Mouse (Mus musculus): Measurements from ENCODE around the gene Galk2. TPM values are rescaled to one million over a fixed set of nuclear protein-coding genes. Genes with fewer than 3 reads are reported as not detected.

Galk2 gene
- polyA plus RNA-seq, 1 experiment from 2014 or later = 33.4 TPM

- Histone ChIP-seq H3K4me2 (ENCODE audit: low read depth, low read length) (no peak overlapping the region), H3K27me3 (ENCODE audit: control insufficient read depth, insufficient read depth, low read length) (no peaks in the 10 kb centered on the region), H3K4me3 (ENCODE audit: low read depth, low read length) (no peak overlapping the region), H3K36me3 (ENCODE audit: control insufficient read depth, insufficient read depth, low read length) (no peaks in the 10 kb centered on the region), H3K9me3 (ENCODE audit: control insufficient read depth, low read length) (no peaks in the 10 kb centered on the region), H3K27ac (ENCODE audit: low read depth, low read length) (no peak overlapping the region), H3K9ac (replicated peaks; ENCODE audit: low read depth, low read length) (no peak overlapping the region), H3K4me1 (ENCODE audit: control insufficient read depth, insufficient read depth, low read length) (no peaks in the 10 kb centered on the region)
- 92% methylated on average over 3 of the region's 3 CpGs for WGBS
- ATAC-seq (ENCODE audit: low read depth) = no peak
Measured at GRCm38 (mm10) chr2:125929396-125929795, 70.5 kb downstream of the Galk2 start.

GRCm38 (mm10) chr2:125929872-125930271 is 71.0 kb downstream of the Galk2 start:
- Histone ChIP-seq H3K27me3 (ENCODE audit: control insufficient read depth, insufficient read depth, low read length) (no peaks in the 10 kb centered on the region), H3K36me3 (ENCODE audit: control insufficient read depth, insufficient read depth, low read length) (no peaks in the 10 kb centered on the region), H3K27ac (ENCODE audit: low read depth, low read length) (no peak overlapping the region), H3K9me3 (ENCODE audit: control insufficient read depth, low read length) (no peaks in the 10 kb centered on the region), H3K4me2 (ENCODE audit: low read depth, low read length) (no peak overlapping the region), H3K4me3 (ENCODE audit: low read depth, low read length) (no peak overlapping the region), H3K4me1 (ENCODE audit: control insufficient read depth, insufficient read depth, low read length) (no peaks in the 10 kb centered on the region), H3K9ac (replicated peaks; ENCODE audit: low read depth, low read length) (no peak overlapping the region)
- 84% methylated on average over 2 of the region's 2 CpGs for WGBS
- no peak for ATAC-seq (ENCODE audit: low read depth)

GRCm38 (mm10) chr2:125931193-125931592 is 72.3 kb downstream of the Galk2 start:
- Histone ChIP-seq H3K4me2 (ENCODE audit: low read depth, low read length) (no peak overlapping the region), H3K4me3 (ENCODE audit: low read depth, low read length) (no peak overlapping the region), H3K27me3 (ENCODE audit: control insufficient read depth, insufficient read depth, low read length) (no peaks in the 10 kb centered on the region), H3K9me3 (ENCODE audit: control insufficient read depth, low read length) (no peaks in the 10 kb centered on the region), H3K9ac (replicated peaks; ENCODE audit: low read depth, low read length) (no peak overlapping the region), H3K36me3 (ENCODE audit: control insufficient read depth, insufficient read depth, low read length) (no peaks in the 10 kb centered on the region), H3K4me1 (ENCODE audit: control insufficient read depth, insufficient read depth, low read length) (no peaks in the 10 kb centered on the region), H3K27ac (ENCODE audit: low read depth, low read length) (no peak overlapping the region)
- no peak for ATAC-seq (ENCODE audit: low read depth)
- WGBS = 30% methylated on average over 5 of the region's 5 CpGs

- H3K4me1 ChIP-seq (ENCODE audit: control insufficient read depth, insufficient read depth, low read length) = no peaks in the 10 kb centered on the region
Measured at GRCm38 (mm10) chr2:125932734-125933133, 73.8 kb downstream of the Galk2 start.

GRCm38 (mm10) chr2:125933977-125934376 is 75.1 kb downstream of the Galk2 start:
- no peaks in the 10 kb centered on the region for H3K36me3 ChIP-seq (ENCODE audit: control insufficient read depth, insufficient read depth, low read length)
- no peaks in the 10 kb centered on the region for H3K4me1 ChIP-seq (ENCODE audit: control insufficient read depth, insufficient read depth, low read length)
- H3K27me3 ChIP-seq (ENCODE audit: control insufficient read depth, insufficient read depth, low read length) = no peaks in the 10 kb centered on the region
- H3K4me2 ChIP-seq (ENCODE audit: low read depth, low read length) = no peak overlapping the region
- no peaks in the 10 kb centered on the region for H3K9me3 ChIP-seq (ENCODE audit: control insufficient read depth, low read length)
- WGBS = 84% methylated on average over 3 of the region's 3 CpGs
- H3K9ac ChIP-seq (replicated peaks; ENCODE audit: low read depth, low read length) = no peak overlapping the region
- no peak for ATAC-seq (ENCODE audit: low read depth)
- H3K4me3 ChIP-seq (ENCODE audit: low read depth, low read length) = no peak overlapping the region
- no peak overlapping the region for H3K27ac ChIP-seq (ENCODE audit: low read depth, low read length)

More at GRCm38 (mm10) chr2:125932734-125933133, 73.8 kb downstream of the Galk2 start:
- H3K4me2 ChIP-seq (ENCODE audit: low read depth, low read length) = no peak overlapping the region
- H3K27ac ChIP-seq (ENCODE audit: low read depth, low read length) = no peak overlapping the region
- H3K27me3 ChIP-seq (ENCODE audit: control insufficient read depth, insufficient read depth, low read length) = no peaks in the 10 kb centered on the region
- H3K9me3 ChIP-seq (ENCODE audit: control insufficient read depth, low read length) = no peaks in the 10 kb centered on the region
- H3K4me3 ChIP-seq (ENCODE audit: low read depth, low read length) = no peak overlapping the region
- no peaks in the 10 kb centered on the region for H3K36me3 ChIP-seq (ENCODE audit: control insufficient read depth, insufficient read depth, low read length)
- ATAC-seq (ENCODE audit: low read depth) = no peak
- H3K9ac ChIP-seq (replicated peaks; ENCODE audit: low read depth, low read length) = no peak overlapping the region

- Histone ChIP-seq H3K4me3 (ENCODE audit: low read depth, low read length) (no peak overlapping the region), H3K27ac (ENCODE audit: low read depth, low read length) (no peak overlapping the region), H3K4me2 (ENCODE audit: low read depth, low read length) (no peak overlapping the region), H3K4me1 (ENCODE audit: control insufficient read depth, insufficient read depth, low read length) (no peaks in the 10 kb centered on the region), H3K36me3 (ENCODE audit: control insufficient read depth, insufficient read depth, low read length) (no peaks in the 10 kb centered on the region), H3K27me3 (ENCODE audit: control insufficient read depth, insufficient read depth, low read length) (no peaks in the 10 kb centered on the region), H3K9ac (replicated peaks; ENCODE audit: low read depth, low read length) (no peak overlapping the region), H3K9me3 (ENCODE audit: control insufficient read depth, low read length) (no peaks in the 10 kb centered on the region)
- ATAC-seq (ENCODE audit: low read depth) = no peak
- WGBS = 55% methylated on average over 5 of the region's 5 CpGs
Measured at GRCm38 (mm10) chr2:125936396-125936795, 77.5 kb downstream of the Galk2 start.

- H3K27ac ChIP-seq (ENCODE audit: low read depth, low read length) = no peak overlapping the region
- no peak overlapping the region for H3K9ac ChIP-seq (replicated peaks; ENCODE audit: low read depth, low read length)
- no peak overlapping the region for H3K4me3 ChIP-seq (ENCODE audit: low read depth, low read length)
- H3K9me3 ChIP-seq (ENCODE audit: control insufficient read depth, low read length) = no peaks in the 10 kb centered on the region
- H3K4me2 ChIP-seq (ENCODE audit: low read depth, low read length) = no peak overlapping the region
- WGBS = 87% methylated on average over 6 of the region's 6 CpGs
- no peaks in the 10 kb centered on the region for H3K36me3 ChIP-seq (ENCODE audit: control insufficient read depth, insufficient read depth, low read length)
- no peaks in the 10 kb centered on the region for H3K4me1 ChIP-seq (ENCODE audit: control insufficient read depth, insufficient read depth, low read length)
- H3K27me3 ChIP-seq (ENCODE audit: control insufficient read depth, insufficient read depth, low read length) = no peaks in the 10 kb centered on the region
- no peak for ATAC-seq (ENCODE audit: low read depth)
Measured at GRCm38 (mm10) chr2:125938993-125939642, 80.2 kb downstream of the Galk2 start.

- 75% methylated on average over 6 of the region's 6 CpGs for WGBS
- no peak for ATAC-seq (ENCODE audit: low read depth)
- H3K4me3 ChIP-seq (ENCODE audit: low read depth, low read length) = no peak overlapping the region
Measured at GRCm38 (mm10) chr2:125941111-125941785, 82.3 kb downstream of the Galk2 start.

GRCm38 (mm10) chr2:125943301-125943700 is 84.4 kb downstream of the Galk2 start:
- 89% methylated on average over 1 of the region's 1 CpGs for WGBS
- ATAC-seq (ENCODE audit: low read depth) = no peak
- Histone ChIP-seq H3K27ac (ENCODE audit: low read depth, low read length) (no peak overlapping the region), H3K4me2 (ENCODE audit: low read depth, low read length) (no peak overlapping the region), H3K4me3 (ENCODE audit: low read depth, low read length) (no peak overlapping the region), H3K36me3 (ENCODE audit: control insufficient read depth, insufficient read depth, low read length) (no peaks in the 10 kb centered on the region; the same call in 1 of the 2 replicates), H3K4me1 (ENCODE audit: control insufficient read depth, insufficient read depth, low read length) (no peaks in the 10 kb centered on the region), H3K9ac (replicated peaks; ENCODE audit: low read depth, low read length) (no peak overlapping the region), H3K9me3 (ENCODE audit: control insufficient read depth, low read length) (no peaks in the 10 kb centered on the region), H3K27me3 (ENCODE audit: control insufficient read depth, insufficient read depth, low read length) (no peaks in the 10 kb centered on the region)

More at GRCm38 (mm10) chr2:125941111-125941785, 82.3 kb downstream of the Galk2 start:
- Histone ChIP-seq H3K36me3 (ENCODE audit: control insufficient read depth, insufficient read depth, low read length) (no peaks in the 10 kb centered on the region), H3K27me3 (ENCODE audit: control insufficient read depth, insufficient read depth, low read length) (no peaks in the 10 kb centered on the region), H3K27ac (ENCODE audit: low read depth, low read length) (no peak overlapping the region), H3K9ac (replicated peaks; ENCODE audit: low read depth, low read length) (no peak overlapping the region), H3K4me1 (ENCODE audit: control insufficient read depth, insufficient read depth, low read length) (no peaks in the 10 kb centered on the region), H3K9me3 (ENCODE audit: control insufficient read depth, low read length) (no peaks in the 10 kb centered on the region), H3K4me2 (ENCODE audit: low read depth, low read length) (no peak overlapping the region)
